Mouse (Mus musculus): Measurements from ENCODE around the gene Gdf9.
A peak's percentile ranks its signal among the peaks of the same experiment; 100 is the strongest.
"Not testable (repeated sequence)": the region's sequence is repeated elsewhere in the genome, so short reads cannot be mapped to it uniquely, and the experiment has no call there.

Gene Gdf9

DNA sequence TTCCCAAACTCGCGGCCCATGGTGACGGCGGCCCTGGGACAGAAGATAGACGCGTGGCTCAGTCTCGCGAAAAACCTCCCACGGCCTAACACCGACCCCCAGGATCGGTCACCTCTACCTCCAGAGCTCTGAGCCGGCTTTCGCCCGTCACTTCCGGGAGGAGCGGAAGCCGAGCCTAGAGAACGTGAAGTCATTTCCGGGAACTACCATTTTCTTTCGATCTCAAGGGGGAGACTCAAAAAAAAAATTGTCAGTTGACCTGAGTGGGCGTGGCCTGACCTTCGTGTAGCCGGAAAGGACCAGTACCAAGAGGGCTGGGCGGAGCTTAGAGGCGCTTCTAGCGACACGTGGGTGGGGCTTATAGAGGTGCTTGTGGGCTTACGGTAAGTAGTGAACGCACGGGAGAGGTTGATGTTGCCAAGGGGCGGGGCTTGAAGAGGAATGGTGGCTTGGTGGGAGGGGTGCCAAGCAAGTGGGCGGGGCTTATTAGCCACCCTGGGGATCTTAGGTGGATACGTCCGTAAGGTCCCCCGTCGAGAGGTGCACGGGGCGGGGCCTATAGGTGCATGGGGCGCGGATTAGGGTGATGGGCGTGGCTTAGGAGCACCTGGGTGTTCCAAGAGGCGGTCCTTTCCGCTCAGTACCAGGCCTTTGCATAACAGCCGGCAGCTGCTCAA, at the start of gene Gdf9, which contains the start of gene Uqcrq:
Gene Gdf9, plus strand, starts transcription at position 354 of the 677 bp plus-strand sequence.
Gene Uqcrq, minus strand, starts transcription at position 162 of the 677 bp plus-strand sequence.
- DNase-seq = peak; percentile 98

DNA sequence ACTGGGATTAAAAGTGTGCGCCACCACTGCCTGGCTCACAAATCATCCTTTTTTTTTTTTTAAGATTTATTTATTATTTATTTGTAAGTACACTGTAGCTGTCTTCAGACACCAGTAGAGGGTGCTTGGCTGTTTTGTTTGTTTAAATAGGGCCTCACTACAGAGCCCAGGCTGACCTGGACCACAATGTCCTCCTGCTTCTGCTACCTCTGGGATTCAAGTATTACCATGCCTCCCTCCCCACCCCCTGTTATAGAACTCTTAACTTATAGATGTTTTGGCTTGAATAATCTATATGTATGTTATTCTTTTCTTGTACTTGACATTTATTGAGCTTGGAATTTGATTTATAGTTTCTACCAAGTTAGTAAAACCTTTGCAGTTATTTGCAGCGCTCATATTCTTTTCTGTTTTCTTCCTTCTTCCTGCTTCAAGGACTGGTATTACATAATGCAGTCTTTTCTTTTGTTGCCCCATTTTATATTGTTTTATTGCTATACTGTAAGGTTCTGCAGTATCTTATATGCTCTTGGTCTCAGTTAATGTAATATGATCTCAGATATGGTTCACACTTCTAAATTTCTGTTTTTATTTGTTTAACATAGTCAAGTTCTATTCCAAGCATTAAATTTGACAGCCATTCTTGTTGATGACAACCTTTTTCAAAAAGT, 46.9 kb upstream of the Gdf9 start:
- no peak for DNase-seq

DNA sequence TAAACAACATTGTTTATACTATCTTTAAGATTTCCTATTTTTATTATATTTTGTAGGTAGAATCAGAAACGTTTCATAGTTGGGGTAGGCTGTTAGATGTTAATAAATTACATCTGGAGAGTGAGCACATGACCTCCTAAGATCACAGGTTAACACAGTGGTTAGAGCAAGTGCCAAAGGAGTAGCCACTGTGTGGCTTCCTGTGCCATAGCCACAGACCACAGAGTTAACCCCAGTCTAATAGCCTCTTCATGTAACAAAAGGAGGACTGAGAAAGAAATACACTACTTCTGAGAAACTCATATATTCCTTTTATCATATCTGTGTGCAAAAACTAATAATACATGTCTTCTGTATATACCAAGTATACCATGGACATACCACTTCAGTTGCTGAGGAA, 37.0 kb upstream of the Gdf9 start:
- DNase-seq = no peak

DNA sequence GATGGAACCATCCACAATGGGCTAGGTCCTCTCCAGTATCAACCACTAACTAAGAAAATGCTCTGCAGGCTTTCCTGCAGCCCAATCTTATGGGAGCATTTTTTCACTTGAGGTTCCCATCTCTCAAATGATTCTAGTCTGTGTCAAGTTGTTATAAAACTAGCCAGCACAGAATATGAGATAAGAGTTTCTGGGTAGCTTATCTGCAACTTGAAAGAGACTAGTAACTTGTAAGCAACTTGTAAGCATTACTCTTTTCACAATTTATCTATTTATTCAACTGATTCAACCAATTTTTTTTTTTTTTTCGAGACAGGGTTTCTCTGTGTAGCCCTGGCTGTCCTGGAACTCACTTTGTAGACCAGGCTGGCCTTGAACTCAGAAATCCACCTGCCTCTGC, 27.2 kb upstream of the Gdf9 start:
- no peak for DNase-seq

DNA sequence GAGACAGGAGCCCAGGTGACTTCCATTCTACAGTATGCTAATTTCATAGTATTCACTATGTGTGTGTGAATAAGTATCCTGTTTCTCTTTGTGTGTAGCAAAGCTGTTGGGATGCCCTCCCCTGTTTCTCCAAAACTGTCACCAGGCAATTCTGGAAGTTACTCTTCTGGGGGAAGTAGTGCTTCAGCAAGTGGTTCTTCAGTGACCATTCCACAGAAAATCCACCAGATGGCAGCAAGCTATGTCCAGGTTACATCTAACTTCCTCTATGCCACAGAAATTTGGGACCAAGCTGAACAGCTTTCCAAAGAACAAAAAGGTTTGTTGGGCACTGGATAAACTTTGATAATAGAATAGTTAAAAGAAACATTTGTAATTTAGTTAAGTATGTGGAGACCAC, 19.1 kb upstream of the Gdf9 start:
- no peak for DNase-seq

DNA sequence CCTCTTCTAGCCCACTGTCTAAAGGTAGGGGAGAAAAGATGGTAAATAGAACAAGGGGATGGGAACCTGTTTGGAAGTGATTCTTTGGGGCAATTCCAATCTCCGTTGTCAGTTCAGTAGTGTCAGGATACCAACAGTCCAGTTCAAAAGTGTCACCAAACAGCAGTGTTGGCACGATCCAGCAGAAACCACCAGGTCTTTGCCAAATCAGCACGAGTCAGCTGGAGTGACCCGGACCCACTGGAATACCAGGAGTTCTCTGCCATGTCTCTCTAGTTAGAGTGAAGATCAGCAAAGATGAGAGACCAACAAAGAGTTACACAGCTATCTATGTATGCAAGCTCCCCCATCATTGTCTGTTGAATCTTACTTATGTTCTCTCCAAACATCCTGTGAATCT, 17.0 kb upstream of the Gdf9 start:
- no peak for DNase-seq

DNA sequence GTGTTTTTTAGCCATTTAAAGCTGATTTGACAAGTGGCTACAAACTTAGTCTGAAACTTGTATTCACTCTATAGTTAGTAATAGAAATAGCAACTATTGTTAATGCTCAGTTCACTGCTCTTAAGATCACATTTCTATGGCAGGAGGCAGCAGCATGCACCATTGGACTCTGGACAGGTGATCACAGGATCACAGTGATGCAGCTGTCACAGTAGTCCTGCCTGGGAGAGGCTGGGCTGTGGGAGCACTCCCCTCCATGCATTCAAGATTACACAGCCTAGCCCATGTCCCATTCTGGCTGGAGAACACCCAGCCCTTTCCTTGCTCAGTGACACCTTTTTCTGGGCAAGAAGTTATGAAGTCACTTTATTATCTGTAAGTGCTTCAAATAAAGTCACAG, 12.8 kb upstream of the Gdf9 start:
- no peak for DNase-seq

DNA sequence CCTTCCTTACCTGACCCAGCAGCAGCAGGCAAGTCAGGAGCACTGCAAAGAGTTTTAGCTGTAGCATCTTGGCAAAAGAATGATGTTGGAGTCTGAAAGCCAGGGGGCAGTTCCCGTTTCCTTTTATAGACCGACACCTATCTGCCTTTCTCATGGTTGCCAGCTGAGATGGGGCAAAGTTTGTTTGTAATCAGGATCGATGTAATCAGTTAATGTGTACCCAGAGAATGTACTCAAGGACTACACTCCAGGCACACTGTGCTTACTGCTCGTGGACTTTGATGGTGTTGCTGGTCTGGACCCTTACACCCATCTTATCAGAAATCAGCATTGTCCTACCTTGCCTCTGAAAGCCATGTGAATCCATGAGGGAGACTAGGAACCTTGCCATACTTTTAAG, 7.8 kb upstream of the Gdf9 start, which contains the start of gene Leap2:
Gene Leap2, minus strand, starts transcription at position 135 of the 400 bp plus-strand sequence.
- DNase-seq = no peak

DNA sequence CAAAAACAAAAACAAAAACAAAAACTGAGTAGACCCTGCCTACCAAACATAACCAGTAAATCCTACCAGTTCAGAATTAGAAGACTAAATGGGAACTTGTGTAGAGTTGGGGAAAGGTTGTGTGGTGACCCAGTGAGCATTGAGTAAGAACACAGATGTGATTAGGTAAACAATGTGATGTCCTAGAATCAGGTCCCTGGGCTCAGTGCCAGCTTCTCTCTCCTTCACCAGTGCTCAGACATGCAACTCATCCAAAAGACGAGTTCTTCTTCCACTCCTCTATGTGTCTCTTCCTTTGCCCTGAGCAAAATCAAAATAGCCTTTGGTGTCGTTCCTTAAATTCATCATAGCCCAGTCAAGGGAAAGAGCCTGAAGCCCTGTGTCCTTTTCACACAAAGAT, 6.0 kb upstream of the Gdf9 start:
- DNase-seq = peak; percentile 52

DNA sequence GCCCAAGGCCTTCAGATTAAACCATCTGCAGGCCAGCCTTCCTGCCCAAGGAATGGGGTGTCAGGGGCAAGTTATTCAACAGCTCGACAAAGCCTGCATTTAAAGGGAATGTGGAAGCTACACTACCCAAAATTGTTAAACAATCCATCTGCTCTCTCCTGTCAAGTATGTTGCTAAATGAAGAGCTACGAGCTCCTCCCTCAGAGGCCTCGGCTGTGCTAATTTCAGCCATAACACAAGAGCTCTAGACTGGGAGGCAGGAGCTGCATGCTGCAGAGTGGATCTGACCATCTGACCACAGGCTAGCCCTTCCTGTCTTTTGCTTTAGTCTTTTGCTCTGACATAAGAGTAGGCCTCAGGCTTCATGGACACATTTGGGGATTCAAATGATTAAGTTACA, 5.6 kb upstream of the Gdf9 start:
- no peak for DNase-seq

DNA sequence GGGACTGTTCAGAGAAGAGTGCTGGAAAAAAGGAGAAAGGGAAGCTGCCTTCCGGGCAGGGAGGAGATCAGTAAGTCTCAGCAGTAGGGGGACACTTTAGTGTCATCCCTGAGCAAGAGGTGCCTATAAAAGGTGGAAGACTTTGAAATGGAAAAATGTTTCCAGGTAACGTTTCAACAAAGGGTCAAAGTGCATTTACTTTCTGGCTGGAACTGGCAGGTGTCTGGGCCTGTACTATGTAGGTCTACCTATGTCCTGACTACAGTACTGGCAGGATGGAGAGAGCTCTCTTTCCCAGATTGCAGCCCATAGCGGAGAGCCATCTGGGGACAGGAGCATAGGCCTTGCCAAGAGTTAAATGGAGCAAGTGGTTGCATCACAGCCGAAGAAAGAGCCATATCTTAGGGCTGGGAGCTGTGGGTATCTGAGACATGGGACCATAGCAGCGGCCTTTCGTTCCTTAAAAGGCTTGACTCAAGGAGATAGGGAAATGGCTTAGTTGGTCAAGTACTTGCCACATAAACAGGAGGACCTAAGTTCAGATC, 5.0 kb upstream of the Gdf9 start:
- DNase-seq = no peak

DNA sequence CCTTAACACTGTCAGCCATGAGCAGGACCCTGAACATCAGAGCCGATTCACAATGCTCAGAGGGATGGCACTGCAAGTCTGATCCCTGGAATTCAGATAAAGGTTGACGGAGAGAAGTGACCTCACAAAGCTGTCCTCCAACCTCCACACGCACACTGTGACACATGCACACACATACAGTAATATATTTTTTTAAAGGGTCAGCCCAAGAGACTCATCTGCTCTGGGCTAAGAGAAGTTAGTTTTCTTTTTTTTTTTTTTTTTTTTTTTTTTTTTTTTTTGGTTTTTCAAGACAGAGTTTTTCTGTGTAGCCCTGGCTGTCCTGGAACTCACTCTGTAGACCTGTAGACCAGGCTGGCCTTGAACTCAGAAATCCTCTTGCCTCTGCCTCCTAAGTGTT, 3.9 kb upstream of the Gdf9 start:
- not testable (repeated sequence) for DNase-seq

DNA sequence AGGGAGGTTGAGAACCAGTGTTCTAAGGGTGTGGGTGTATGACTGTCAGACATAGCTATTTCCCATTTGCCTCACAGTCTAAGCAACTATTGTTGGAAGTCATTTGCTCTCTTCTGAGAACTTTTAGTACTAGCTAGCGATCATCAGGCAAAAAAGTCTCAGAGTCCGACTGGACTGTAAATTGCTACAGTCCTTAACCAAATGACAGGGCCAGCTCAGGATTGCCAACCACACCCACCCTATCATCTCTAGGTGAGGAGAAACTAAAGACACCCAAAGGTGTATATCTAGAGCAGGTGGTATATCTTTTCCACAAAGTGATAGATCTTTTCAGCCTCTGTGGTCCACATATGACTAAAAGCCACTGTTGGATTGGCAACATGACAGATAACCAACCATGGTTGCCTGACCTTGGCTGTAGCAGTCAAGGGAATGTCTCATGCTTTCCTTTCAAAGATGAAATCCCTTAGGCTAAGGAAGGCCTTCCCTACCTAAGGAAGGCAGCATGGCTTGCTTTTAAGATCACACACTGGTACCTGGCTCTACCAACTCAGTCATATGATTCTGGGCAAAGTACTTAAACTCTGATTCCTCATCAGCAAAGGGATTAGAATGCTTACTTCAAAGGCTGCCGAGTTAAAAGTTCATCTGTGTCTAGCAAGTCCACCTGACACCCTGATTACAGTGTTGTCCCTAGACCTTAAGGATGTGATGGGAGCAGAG, 2.7 kb upstream of the Gdf9 start:
- DNase-seq = no peak

DNA sequence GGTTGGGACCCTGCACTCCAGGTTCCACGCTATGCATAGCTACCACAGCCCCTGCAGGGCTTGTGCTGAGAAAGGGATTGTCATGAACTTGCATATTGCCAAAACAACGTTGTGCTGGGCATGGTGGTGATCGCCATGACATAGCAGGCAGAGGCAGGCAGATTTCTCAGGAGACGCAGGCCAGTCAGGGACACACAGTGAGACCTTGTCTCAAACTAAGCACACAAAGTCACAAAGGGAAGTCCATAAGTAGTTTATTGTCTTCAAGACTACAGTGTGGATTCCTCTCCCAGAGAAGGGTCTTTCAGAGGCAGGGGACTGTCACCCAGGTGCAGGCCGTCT, 2.1 kb upstream of the Gdf9 start:
- DNase-seq = no peak

DNA sequence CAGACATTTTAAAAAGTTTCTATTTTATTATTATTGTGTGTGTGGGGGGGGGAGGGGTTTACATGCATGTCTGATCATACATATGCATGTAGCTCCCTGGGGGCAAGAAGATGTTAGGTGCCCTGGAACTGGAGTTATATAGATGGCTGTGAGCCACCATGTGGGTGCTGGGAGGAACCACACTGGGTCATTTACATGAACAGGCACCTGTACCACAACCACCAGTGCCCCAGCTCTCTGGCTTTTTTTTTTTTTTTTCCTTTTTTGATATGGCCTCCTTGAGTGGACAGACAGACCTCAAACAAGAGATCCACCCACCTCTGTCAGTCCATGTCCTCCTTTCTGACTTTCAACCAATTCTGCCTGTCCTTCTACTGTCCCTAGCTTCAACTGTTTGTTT, 1.6 kb upstream of the Gdf9 start:
- no peak for DNase-seq

DNA sequence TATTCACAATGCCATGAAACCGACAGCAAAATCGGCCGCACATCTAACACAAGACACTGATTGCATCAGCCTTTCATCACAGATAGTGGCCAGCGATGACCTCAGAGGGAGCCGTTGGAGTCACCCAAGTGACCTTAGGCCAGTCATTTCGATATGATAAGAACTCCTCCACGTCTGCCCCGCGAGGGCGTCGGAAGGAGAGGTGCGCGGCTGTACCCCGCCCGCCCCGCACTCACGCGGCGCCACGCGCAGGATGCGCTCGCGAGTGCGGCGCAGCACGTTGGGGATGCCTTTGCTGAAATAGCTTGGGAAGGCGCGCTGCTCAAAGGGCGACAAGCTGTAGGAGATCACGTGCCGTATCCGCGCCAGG, 538 bp upstream of the Gdf9 start:
- DNase-seq = peak; percentile 31

DNA sequence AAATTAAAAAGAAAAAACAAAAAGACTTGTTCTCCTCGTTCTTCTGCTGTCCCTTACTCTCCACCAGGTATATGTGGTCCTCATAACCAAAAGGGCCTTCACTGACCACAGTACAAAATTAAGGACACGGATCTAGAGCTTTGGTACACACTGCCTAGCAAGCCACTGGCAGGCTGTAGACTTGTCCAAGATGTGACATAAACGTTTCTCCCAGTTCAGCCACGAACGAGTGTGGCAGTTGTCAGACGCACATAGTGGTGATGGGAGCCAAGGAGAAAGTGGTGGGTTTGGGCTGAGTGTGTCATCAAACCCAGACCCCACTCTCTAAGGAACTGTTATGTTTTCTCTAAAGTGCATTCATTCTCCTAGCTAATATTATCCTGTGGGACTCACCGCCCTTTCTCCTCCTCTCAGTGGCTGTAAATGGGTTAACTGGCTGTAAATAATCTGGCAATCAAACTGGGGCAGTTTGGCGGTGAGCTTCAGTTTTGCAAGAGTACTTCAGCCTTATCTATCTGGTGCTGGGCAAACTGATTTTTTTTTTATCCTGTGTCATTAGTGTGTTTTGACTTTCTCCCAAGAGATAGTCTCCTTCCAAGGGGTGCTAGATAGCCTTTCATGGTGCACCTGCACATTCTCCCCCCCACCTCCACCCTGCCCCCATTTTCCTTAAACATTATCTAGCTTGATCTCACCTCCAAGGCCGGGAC, 679 bp downstream of the Gdf9 start:
- no peak for DNase-seq

DNA sequence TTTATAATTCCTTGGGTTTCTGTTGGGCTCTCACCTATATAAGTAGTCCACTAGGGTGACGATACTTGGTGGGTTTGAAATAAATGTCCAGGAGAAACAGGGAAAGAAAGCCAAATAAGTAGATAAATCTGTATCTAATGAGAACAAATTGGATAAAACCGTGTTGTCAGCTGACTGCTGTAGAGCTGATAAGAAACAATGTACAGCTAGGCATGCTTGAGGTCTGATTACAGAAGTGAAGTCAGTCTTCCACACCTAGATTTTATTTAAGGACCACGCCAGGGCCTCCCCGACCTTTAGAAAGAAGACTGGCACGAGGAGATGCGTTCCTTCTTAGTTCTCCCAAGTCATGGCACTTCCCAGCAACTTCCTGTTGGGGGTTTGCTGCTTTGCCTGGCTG, 2.2 kb downstream of the Gdf9 start:
- no peak for DNase-seq

DNA sequence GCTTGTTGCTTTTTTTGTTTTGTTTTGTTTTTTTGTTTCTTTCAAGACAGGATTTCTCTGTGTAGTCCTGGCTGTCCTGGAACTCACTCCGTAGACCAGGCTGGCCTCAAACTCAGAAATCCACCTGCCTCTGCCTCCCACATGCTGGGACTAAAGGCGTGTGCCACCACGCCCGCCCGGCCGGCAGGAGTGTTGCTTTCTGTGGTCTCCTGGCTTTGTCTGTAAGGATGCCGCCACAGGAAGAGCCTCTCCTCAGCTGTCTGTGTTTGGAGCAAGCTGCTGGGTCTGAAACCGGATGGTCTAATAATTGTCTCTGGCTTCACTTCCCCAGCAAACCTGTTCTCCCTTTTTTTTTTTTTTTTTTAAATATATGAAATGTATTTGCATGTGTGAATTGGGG, 4.7 kb downstream of the Gdf9 start:
- no peak for DNase-seq

DNA sequence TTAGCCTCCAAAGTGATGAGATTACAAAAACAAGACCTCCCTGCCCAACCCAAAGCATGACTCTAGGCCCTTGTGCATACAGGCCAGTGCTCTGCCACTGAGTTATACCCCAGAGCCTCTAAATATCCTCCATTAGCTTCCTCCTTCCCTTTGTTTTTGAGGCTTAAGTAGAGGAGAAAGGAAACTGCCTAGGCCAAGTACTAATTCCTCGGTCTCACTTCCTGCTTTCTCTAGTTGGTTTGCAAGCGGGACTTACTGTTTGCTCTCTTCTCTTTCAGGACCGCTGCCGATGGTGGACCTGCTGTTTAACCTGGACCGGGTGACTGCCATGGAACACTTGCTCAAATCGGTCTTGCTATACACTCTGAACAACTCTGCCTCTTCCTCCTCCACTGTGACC, 5.5 kb downstream of the Gdf9 start:
- no peak for DNase-seq

DNA sequence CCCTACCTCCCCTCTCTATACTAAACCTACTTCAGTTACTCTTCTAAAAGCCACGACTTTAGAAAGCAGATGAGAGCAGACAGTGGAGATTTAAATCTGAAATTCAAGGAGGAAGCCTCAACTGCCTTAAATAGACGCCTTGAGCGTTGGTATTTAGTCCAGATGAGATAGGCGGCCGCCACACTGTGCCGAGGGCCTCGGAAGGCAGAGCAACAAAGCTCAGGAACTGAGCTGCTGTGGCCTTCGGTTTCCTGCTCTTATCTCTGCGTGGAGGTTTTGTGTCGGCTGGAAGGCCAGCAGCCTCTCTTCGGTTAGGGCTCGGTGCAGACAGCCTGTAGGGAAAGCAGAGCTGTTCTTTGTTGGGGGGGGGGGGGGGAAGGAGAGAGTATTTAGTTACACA, 11.1 kb downstream of the Gdf9 start:
- no peak for DNase-seq

DNA sequence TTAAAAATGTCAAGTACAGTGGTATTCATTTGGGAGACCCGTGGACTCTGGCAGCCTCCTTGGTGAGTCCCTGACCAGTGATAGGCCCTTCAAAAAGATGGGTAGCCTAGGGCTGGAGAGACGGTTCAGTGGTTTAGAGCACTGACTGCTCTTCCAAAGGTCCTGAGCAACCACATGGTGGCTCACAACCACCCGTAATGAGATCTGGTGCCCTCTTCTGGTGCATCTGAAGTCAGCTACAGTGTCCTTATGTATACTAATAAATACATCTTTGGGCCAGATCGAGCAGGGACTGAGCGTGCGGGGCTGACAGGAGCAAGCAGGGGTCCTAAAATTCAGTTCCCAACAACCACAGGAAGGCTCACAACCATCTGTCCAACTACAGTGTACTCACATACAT, 13.0 kb downstream of the Gdf9 start:
- DNase-seq = no peak

DNA sequence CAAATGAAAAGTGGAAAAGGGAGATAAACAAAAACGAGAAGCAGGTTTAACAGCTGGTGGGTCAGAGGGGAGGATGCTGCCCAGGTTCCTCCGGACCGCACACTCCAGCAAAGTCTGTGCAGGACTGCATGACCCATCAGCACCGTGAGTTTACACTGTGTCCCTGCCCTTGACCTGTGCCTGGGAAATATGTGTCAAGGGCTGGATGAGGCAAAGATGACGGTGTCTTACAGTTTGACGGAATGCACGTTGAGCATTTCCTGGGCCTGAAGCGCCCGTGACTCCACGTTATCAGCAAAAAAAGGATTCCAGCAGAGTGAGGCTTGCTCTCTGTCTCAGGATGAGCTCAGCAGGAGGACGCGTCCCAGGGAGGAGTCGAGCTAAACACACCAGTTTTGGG, 14.7 kb downstream of the Gdf9 start:
- DNase-seq = no peak
